Mouse (Mus musculus) brain, embryonic 14.5 days (tissue): ENCODE measurements around the gene Tmem150a.

Experiments
- CTCF ChIP-seq: fragments of 200-500 bp; IDR thresholded peaks from 2 replicates; pipeline ENCODE4 v1.5.1; 2012; ENCODE audit warnings: inconsistent platforms, mild to moderate bottlenecking, moderate library complexity, borderline replicate concordance; ENCODE audit not compliant: insufficient read depth, insufficient read length; ENCODE audit errors: extremely low read depth
- POLR2A ChIP-seq: fragments of 200-500 bp; IDR thresholded peaks from 2 replicates; pipeline ENCODE4 v1.6.1; 2012; ENCODE audit warnings: mild to moderate bottlenecking, inconsistent platforms, borderline replicate concordance; ENCODE audit not compliant: poor library complexity, insufficient read depth, insufficient read length, severe bottlenecking; ENCODE audit errors: extremely low read depth

GRCm38 (mm10) chr6:72329019-72329418 lies 26.2 kb upstream of the Tmem150a start:
- TF ChIP-seq POLR2A = no peak
- TF ChIP-seq CTCF = no peak
